Mouse (Mus musculus) adrenal gland, adult 10 weeks (tissue): Measurements from ENCODE around the gene Irf7. TPM values are rescaled to one million over a fixed set of nuclear protein-coding genes. Genes with fewer than 3 reads are reported as not detected.

Source experiments
- polyA plus RNA-seq: library from polyadenylated mRNA; stranded (reverse); fragments of 350-450 nt; fragmentation: Illumina TruSeq; extraction: RNeasy Lipid Tissue Mini Kit (QIAGEN cat#74804); gene quantifications from one replicate; pipeline ENCODE4 v1.2.3, GENCODE M21; 2014; ENCODE audit warnings: low read depth, low replicate concordance

Irf7 gene
- polyA plus RNA-seq = 19.8 TPM

GRCm38 (mm10) chr7:141265739-141266561 is at the start of gene Irf7:
Irf7 (minus strand) TSS chr7:141266481.

GRCm38 (mm10) chr7:141291921-141292582 is 25.8 kb upstream of the Irf7 start, which contains the start of gene Drd4:
Drd4 (plus strand) TSS chr7:141292006.

GRCm38 (mm10) chr7:141278766-141279590 is 12.7 kb upstream of the Irf7 start, which contains the start of gene Sct:
Sct (minus strand) TSS chr7:141279133.

GRCm38 (mm10) chr7:141276546-141276945 is 10.3 kb upstream of the Irf7 start, which contains the start of gene Cdhr5:
Cdhr5 (minus strand) TSS chr7:141276786.

GRCm38 (mm10) chr7:141228279-141229067 is 37.8 kb downstream of the Irf7 start, which contains the start of gene Phrf1:
Phrf1 (plus strand) TSS chr7:141228784.

GRCm38 (mm10) chr7:141215101-141215879 is 51.0 kb downstream of the Irf7 start, which contains the start of gene Rassf7:
Rassf7 (plus strand) TSS chr7:141215860.

GRCm38 (mm10) chr7:141213605-141214235 is 52.6 kb downstream of the Irf7 start, which contains the start of gene Lmntd2:
Lmntd2 (minus strand) TSS chr7:141214080.

Other genes with a start within 250 kb of the Irf7 start
- gene Ifitm6, start 248.6 kb downstream of the Irf7 start, polyA plus RNA-seq = not detected
- not detected for gene Gm17387, start 237.3 kb downstream of the Irf7 start, polyA plus RNA-seq
- gene B4galnt4, start 205.4 kb downstream of the Irf7 start, polyA plus RNA-seq = not detected
- not detected for gene Pkp3, start 188.3 kb downstream of the Irf7 start, polyA plus RNA-seq
- not detected for gene Sigirr, start 165.9 kb downstream of the Irf7 start, polyA plus RNA-seq
- not detected for gene Ano9, start 148.7 kb downstream of the Irf7 start, polyA plus RNA-seq
- gene Ptdss2, start 144.1 kb downstream of the Irf7 start, polyA plus RNA-seq = 20.6 TPM
- gene Rnh1, start 93.6 kb downstream of the Irf7 start, polyA plus RNA-seq = 5.4 TPM
- 8.7 TPM for gene Hras, start 72.5 kb downstream of the Irf7 start, polyA plus RNA-seq
- 0.58 TPM for gene Lrrc56, start 72.3 kb downstream of the Irf7 start, polyA plus RNA-seq
- not detected for gene Lmntd2, start 52.4 kb downstream of the Irf7 start, polyA plus RNA-seq
- 0.64 TPM for gene Rassf7, start 50.6 kb downstream of the Irf7 start, polyA plus RNA-seq
- gene Phrf1, start 37.7 kb downstream of the Irf7 start, polyA plus RNA-seq = 17.6 TPM
- 1.3 TPM for gene Cdhr5, start 10.3 kb upstream of the Irf7 start, polyA plus RNA-seq
- gene Sct, start 12.7 kb upstream of the Irf7 start, polyA plus RNA-seq = not detected
- gene Drd4, start 25.5 kb upstream of the Irf7 start, polyA plus RNA-seq = not detected
- gene Deaf1, start 61.2 kb upstream of the Irf7 start, polyA plus RNA-seq = 0.93 TPM
- 18.5 TPM for gene Tmem80, start 61.3 kb upstream of the Irf7 start, polyA plus RNA-seq
- gene Eps8l2, start 72.4 kb upstream of the Irf7 start, polyA plus RNA-seq = not detected
- 37.2 TPM for gene Taldo1, start 125.7 kb upstream of the Irf7 start, polyA plus RNA-seq
- 9.3 TPM for gene Gatd1, start 147.7 kb upstream of the Irf7 start, polyA plus RNA-seq
- 1.0 TPM for gene Cend1, start 163.0 kb upstream of the Irf7 start, polyA plus RNA-seq
- 2.9 TPM for gene Slc25a22, start 171.4 kb upstream of the Irf7 start, polyA plus RNA-seq
- 0.23 TPM for gene Pidd1, start 177.5 kb upstream of the Irf7 start, polyA plus RNA-seq
- 10.8 TPM for gene Rplp2, start 180.9 kb upstream of the Irf7 start, polyA plus RNA-seq
- 15.2 TPM for gene Pnpla2, start 188.7 kb upstream of the Irf7 start, polyA plus RNA-seq
- not detected for gene Cracr2b, start 194.6 kb upstream of the Irf7 start, polyA plus RNA-seq
- gene Cd151, start 200.9 kb upstream of the Irf7 start, polyA plus RNA-seq = 96.8 TPM
- 6.1 TPM for gene Polr2l, start 208.7 kb upstream of the Irf7 start, polyA plus RNA-seq
- 1.6 TPM for gene Tspan4, start 208.8 kb upstream of the Irf7 start, polyA plus RNA-seq